Mouse (Mus musculus): ENCODE data around the gene Pcgf6. TPM values are rescaled to one million over a fixed set of nuclear protein-coding genes. Genes with fewer than 3 reads are reported as not detected.

Pcgf6 gene
- total RNA-seq (2017) = 0.95 to 5.7 TPM (median 1.7 TPM) in 3 replicates

- peak; percentile 65 for ATAC-seq (replicated peaks; ENCODE audit: insufficient number of reproducible peaks, low FRiP score, low TSS enrichment, poor library complexity, severe bottlenecking)
Measured at GRCm38 (mm10) chr19:47050271-47051032, at the start of gene Pcgf6. Pcgf6 (minus strand) TSS chr19:47050906.

GRCm38 (mm10) chr19:47090550-47091156, 39.9 kb upstream of the Pcgf6 start, which contains the start of the genes Usmg5 and Pdcd11:
Usmg5 (minus strand) TSS chr19:47090647.
Pdcd11 (plus strand) TSS chr19:47090768.
- ATAC-seq (replicated peaks; ENCODE audit: insufficient number of reproducible peaks, low FRiP score, low TSS enrichment, poor library complexity, severe bottlenecking) = peak; percentile 97

GRCm38 (mm10) chr19:47089718-47090525, 39.2 kb upstream of the Pcgf6 start:
- ATAC-seq (replicated peaks; ENCODE audit: insufficient number of reproducible peaks, low FRiP score, low TSS enrichment, poor library complexity, severe bottlenecking) = peak; percentile 37

DNA sequence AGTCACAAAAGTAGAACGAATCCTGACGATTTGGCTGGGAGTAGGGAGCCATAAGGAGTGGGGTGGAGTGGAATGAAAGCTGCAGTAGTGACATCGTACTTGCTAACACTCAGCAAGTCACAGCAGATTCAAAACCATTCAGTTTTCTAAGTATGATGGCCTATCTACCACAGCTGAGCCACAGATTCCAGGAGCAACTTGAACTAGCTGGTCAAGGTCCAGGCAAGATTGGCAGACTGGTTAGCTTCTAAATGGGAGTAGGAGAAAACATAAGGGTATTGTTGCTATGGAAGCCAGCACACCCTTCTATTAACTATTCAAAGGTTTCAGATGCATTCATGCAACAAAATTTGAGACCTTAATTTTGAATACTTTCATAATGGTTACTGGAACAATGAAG, 37.5 kb upstream of the Pcgf6 start:
- ATAC-seq (replicated peaks; ENCODE audit: insufficient number of reproducible peaks, low FRiP score, low TSS enrichment, poor library complexity, severe bottlenecking) = no peak

DNA sequence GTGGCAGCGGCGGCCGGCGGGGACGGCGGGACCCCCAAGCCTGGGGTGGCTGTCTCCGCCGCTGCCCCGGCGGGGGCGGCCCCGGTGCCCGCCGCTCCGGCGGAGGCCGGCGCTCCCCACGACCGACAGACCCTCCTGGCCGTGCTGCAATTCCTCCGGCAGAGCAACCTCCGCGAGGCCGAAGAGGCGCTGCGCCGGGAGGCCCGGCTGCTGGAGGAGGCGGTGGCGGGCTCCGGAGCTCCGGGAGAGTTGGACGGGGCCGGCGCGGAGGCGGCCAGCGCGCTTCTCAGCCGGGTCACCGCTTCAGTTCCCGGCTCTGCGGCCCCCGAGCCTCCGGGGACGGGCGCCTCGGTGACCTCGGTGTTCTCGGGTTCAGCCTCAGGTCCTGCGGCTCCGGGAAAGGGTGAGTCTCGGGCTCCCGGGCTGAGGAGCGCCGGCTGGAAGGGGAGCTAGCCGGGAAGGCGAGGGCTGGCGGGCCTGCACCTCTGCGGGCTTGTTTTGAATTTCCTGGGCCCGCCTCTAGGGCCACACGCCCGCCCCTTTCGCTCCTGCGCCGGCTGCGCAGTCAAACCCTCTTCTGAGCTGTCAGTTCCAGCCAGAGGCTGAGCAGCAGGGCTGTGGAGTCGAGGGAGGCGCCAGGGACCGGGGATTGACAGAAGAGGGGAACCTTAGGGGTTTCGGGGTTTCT, 17.4 kb upstream of the Pcgf6 start:
- peak; percentile 86 for ATAC-seq (replicated peaks; ENCODE audit: insufficient number of reproducible peaks, low FRiP score, low TSS enrichment, poor library complexity, severe bottlenecking)

- ATAC-seq (replicated peaks; ENCODE audit: insufficient number of reproducible peaks, low FRiP score, low TSS enrichment, poor library complexity, severe bottlenecking) = peak; percentile 97
Measured at GRCm38 (mm10) chr19:47067096-47067882, 16.6 kb upstream of the Pcgf6 start, which contains the start of gene Taf5. Taf5 (plus strand) TSS chr19:47067746.

GRCm38 (mm10) chr19:47065860-47066259, 15.2 kb upstream of the Pcgf6 start:
- no peak for ATAC-seq (replicated peaks; ENCODE audit: insufficient number of reproducible peaks, low FRiP score, low TSS enrichment, poor library complexity, severe bottlenecking)

DNA sequence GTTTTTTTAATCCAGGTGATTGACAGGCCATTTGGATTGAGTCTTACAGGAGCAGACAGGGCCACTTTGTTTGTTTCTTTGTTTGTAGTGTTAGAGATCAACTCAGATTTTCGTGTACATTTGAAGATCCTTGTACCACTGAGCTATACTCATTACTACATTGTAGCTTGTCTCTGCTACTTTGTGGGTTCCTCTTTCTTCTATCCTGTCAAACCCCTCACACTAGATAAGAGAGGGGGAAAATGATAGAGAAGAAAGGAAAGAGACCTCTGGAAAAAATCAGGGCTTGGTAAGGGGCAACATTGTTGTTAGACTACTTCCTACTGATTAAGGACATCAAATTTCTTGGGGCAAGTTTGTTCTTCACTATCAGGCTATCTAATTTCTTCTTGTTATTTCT, 7.0 kb upstream of the Pcgf6 start:
- no peak for ATAC-seq (replicated peaks; ENCODE audit: insufficient number of reproducible peaks, low FRiP score, low TSS enrichment, poor library complexity, severe bottlenecking)

GRCm38 (mm10) chr19:47053471-47053870, 2.8 kb upstream of the Pcgf6 start:
- ATAC-seq (replicated peaks; ENCODE audit: insufficient number of reproducible peaks, low FRiP score, low TSS enrichment, poor library complexity, severe bottlenecking) = no peak

- ATAC-seq (replicated peaks; ENCODE audit: insufficient number of reproducible peaks, low FRiP score, low TSS enrichment, poor library complexity, severe bottlenecking) = no peak
Measured at GRCm38 (mm10) chr19:47052927-47053326, 2.2 kb upstream of the Pcgf6 start.

GRCm38 (mm10) chr19:47049840-47050239, 866 bp downstream of the Pcgf6 start:
- no peak for ATAC-seq (replicated peaks; ENCODE audit: insufficient number of reproducible peaks, low FRiP score, low TSS enrichment, poor library complexity, severe bottlenecking)

- ATAC-seq (replicated peaks; ENCODE audit: insufficient number of reproducible peaks, low FRiP score, low TSS enrichment, poor library complexity, severe bottlenecking) = no peak
Measured at GRCm38 (mm10) chr19:47049061-47049460, 1.6 kb downstream of the Pcgf6 start.

DNA sequence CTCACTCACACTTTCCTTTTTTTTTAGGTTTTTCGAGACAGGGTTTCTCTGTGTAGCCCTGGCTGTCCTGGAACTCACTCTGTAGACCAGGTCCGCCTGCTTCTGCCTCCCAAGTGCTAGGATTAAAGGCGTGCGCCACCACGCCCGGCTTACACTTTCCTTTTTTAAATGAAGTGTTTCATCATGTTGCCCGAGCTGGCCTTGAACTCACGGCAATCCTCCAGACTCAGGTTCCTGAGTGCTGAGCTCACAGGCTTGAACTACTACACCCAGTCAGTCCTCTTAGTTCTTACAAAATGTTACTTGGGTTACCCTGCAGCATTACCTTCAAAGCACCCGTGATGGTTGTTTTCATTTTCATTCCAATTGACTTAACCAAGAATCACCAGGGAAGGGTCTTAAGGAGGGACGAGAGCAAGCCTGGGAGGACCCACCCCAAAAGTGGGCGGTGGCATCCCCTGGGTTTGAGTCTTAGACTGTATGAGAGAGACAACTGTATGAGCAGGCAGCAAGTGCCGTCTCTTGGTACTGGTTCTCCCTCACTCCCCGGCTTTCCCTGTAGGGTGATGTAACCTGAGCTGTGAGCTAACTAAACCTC, 3.4 kb downstream of the Pcgf6 start:
- ATAC-seq (replicated peaks; ENCODE audit: insufficient number of reproducible peaks, low FRiP score, low TSS enrichment, poor library complexity, severe bottlenecking) = no peak

DNA sequence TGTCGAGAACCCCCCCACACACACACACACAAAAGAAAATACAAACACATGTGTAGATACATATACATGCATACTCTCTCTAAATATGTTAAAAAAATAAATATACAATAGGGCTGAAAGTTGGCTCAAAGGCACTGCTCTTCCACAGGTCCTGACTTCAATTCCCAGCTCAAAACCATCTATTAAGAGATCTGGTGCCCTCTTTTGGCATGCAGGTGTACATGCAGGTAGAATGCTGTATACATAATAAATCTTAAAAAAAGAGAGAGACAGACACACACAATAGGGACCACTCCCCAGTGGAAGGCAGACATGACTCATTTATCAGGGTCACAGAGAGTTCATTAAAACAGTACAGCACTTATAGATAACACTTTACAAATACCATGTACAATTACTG, 4.4 kb downstream of the Pcgf6 start:
- ATAC-seq (replicated peaks; ENCODE audit: insufficient number of reproducible peaks, low FRiP score, low TSS enrichment, poor library complexity, severe bottlenecking) = no peak

GRCm38 (mm10) chr19:47043608-47044007, 7.1 kb downstream of the Pcgf6 start:
- ATAC-seq (replicated peaks; ENCODE audit: insufficient number of reproducible peaks, low FRiP score, low TSS enrichment, poor library complexity, severe bottlenecking) = no peak

DNA sequence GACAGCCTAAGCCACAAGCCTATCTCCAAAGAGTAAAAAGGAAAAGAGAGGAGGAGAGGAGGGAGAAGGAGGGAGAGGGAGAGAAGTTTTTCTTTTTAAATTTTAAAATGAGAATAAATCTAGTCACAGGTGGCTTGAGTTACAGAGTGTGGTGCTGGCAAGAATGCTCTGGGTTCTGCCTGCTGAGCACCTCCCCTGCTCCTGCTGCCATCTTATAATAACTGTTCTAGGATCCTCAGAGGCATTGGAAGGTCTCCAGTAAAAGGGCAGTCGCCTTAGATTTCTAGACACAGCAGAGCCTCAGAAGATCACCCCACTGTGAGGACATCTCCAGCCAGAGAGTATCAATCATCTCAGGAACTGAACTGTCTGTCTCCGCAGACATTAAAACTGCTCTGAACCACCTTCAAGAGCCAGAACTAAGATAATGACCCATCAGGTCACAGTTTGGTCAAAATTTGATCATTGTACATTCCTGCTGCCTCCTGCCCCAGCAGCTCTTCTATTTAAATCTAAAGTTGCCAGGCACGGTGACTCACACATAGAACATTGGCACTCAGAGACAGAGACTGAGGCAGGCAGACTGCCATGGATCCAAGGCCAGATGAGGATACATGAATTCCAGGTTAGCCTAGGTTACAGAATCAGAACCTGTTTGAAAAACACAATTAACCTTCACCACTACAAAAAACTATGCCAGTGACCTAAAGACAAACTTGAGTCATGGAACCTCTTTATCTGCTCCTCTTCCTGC, 9.8 kb downstream of the Pcgf6 start:
- no peak for ATAC-seq (replicated peaks; ENCODE audit: insufficient number of reproducible peaks, low FRiP score, low TSS enrichment, poor library complexity, severe bottlenecking)

DNA sequence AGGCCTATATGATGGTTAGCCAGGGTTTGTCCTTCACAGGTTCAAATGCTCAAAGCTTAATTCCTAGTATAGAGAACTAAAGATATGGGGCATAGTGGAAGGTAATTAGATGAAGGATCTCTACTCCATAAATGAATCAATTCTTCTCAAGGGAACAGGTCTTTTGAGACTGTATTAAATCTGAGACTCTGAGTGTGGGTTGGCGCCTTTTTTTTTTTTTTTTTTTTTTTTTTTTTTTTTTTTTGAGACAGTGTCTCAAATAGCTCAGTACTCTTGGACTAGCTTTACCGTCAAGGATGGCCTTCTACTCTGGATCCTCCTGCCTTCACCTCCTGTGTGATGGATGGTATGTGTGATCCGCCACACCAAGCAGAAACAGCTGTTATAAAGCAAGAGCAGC, 14.1 kb downstream of the Pcgf6 start:
- no peak for ATAC-seq (replicated peaks; ENCODE audit: insufficient number of reproducible peaks, low FRiP score, low TSS enrichment, poor library complexity, severe bottlenecking)

Measured in monocyte, adult 5-6 weeks (primary cell).